Mouse (Mus musculus): ENCODE data around the gene Dscam.

Dscam gene

GRCm38 (mm10) chr16:96945468-96946302, 224.9 kb downstream of the Dscam start:
- no peak for DNase-seq (ENCODE audit: low read depth, low spot score)

GRCm38 (mm10) chr16:96943648-96944047, 226.9 kb downstream of the Dscam start:
- DNase-seq (ENCODE audit: low read depth, low spot score), result no peak

GRCm38 (mm10) chr16:96934795-96935194, 235.8 kb downstream of the Dscam start:
- DNase-seq (ENCODE audit: low read depth, low spot score), result no peak

- DNase-seq (ENCODE audit: low read depth, low spot score), result no peak
Measured at GRCm38 (mm10) chr16:96932211-96932610, 238.3 kb downstream of the Dscam start.

- DNase-seq (ENCODE audit: low read depth, low spot score), result no peak
Measured at GRCm38 (mm10) chr16:96931771-96932170, 238.8 kb downstream of the Dscam start.

DNA sequence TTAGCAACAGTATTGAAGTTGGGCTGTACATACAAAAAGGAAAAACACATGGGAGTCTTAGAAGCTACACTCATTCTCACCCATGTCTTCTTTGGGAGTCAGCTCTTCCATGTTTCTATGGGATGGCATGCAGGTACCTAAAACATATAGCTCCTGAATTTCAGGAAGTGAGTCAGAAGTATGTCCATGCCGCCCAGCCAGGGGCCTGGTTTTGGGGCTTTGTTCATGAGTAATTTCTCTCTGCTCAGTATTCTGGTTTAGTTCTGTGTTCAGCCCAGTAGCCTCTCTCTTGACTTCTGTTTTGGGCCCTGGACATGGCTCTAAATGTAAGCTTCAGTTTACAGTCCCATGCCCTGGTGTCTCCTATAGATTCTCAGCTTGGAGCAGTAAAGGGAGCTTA, 242.5 kb downstream of the Dscam start:
- DNase-seq (ENCODE audit: low read depth, low spot score), result no peak

DNA sequence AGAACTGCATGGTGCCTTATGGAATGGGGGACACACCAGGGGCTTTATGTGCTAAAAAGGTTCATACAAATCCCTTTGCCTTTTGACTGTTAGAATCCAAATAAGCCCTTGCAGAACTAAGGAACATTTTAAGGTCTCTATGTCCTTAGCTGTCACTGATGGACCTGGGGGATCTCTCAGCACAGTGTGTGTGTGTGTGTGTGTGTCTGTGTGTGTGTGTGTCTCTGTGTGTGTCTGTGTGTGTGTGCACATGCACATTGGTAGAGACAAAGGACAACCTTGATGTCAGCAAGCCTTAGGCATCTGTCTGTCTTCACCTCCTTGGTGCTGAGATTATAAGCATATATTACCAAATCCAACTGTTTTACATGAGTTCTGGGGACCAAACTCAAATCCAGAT, 243.1 kb downstream of the Dscam start:
- DNase-seq (ENCODE audit: low read depth, low spot score), result no peak

DNA sequence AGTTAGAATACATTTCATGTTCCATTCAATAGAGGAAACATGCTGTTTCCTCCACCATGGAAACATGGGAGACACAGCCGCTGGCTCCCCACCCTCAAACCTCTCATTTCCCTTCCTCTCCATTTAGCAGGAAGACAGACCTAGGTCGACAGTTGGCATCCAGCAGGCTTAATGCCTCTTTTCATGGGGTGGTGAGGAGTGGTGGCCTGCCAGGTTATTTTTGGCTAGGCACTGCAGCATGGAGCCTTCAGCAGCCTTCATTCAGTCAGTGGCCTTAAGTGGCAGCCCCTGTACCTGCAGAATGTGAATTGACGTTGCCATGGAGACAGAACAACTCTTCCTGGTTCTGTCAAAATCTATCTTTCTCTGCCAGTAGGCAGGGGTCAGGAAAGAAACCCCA, 243.6 kb downstream of the Dscam start:
- no peak for DNase-seq (ENCODE audit: low read depth, low spot score)

GRCm38 (mm10) chr16:96923941-96924340, 246.6 kb downstream of the Dscam start:
- peak; percentile 34 for DNase-seq (ENCODE audit: low read depth, low spot score)

- no peak for DNase-seq (ENCODE audit: low read depth, low spot score)
Measured at GRCm38 (mm10) chr16:96914495-96914894, 256.1 kb downstream of the Dscam start.

DNA sequence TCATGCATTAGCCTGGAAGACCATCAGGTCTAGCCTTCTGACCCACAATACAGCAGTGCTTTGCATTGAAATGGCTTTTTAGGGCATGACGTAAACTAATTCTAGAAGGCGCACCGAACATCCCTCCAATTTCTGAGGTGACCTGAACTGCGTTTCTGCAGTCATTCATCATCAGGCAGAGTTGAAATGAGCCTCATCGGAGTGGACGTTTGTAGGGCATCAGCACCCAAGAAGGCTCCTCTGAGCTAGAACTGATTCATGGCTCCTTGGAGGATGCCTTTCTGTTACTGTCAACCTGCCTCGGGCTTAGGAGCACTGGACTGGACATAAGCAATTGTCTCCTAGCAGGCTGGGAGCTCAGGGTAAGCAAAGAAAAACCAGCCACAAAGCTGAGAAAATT, 257.7 kb downstream of the Dscam start:
- no peak for DNase-seq (ENCODE audit: low read depth, low spot score)

- DNase-seq (ENCODE audit: low read depth, low spot score), result no peak
Measured at GRCm38 (mm10) chr16:96912103-96912502, 258.4 kb downstream of the Dscam start.

DNA sequence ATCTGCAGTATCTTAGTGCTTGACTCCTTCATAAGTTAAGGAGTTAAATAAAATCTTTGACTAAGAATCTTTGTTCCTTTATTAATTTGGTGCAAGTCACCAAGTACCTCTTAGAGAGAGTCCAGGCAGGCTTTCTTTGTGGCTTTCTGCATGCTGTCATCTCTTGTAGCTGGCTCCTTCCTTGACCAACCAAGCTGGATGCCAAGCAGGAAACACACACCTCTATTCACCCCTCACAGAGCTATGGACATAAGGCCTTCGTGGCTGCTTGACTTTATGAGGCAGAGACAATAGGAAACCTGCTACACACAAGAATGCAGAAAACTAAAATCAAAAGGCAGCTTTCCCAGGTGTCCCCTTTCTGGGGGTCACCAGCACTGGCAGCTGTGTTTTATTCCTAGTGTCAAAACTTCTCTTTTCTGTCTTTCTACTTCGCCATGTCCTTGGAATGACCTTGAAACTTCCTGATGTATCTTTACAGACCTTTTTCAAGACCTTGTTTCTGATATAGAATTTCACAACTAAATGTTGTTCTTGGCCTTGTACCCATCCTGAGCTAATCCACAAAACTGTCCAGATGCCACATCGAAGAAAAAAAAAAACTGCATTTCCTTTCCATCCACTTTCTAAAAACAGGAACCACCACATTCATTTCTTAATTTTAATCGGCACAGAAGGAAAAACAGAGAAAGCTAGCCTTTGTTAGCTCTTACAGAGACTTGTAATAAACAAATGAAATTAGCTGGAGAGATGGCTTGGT, 260.0 kb downstream of the Dscam start:
- peak; percentile 72 for DNase-seq (ENCODE audit: low read depth, low spot score)

DNA sequence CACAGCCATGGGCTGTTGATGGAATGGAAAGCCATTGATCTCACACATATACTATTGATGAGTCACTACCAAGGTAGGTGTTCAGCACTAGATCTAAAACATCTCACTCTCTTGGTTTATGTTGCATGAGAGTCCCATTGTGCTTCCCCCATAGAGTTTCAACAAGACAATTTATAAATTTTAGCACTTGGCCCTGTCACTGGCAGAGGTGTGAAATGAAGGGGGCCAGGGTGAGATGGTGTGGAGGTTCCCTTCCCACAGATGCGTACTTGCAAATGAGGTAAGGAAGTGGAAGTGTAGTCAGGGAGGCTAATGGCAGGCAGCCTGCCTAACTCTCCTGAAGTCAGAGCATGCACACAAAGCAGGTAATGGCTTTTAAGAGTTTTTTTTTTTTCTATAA, 262.7 kb downstream of the Dscam start:
- DNase-seq (ENCODE audit: low read depth, low spot score), result no peak

DNA sequence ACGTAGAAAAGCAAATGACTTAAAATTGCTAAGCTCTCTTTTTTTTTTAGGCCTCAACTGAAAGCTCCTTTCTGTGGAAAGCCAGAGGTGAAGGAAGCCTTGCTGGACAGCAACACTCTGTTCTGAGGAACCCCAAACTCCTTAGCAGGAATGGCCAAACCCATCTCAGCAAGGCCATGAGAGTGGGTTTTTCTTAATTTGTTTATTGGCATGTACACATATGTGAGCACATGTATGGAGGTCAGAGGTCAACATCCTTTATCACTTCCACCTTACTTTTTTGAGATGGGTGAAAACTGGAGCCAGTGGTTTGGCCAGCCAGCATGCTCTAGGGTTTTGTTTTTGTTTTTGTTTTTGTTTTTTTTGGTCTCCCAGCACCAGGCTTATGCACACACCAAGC, 263.5 kb downstream of the Dscam start:
- DNase-seq (ENCODE audit: low read depth, low spot score), result no peak

- DNase-seq (ENCODE audit: low read depth, low spot score), result no peak
Measured at GRCm38 (mm10) chr16:96906630-96907029, 263.9 kb downstream of the Dscam start.

DNA sequence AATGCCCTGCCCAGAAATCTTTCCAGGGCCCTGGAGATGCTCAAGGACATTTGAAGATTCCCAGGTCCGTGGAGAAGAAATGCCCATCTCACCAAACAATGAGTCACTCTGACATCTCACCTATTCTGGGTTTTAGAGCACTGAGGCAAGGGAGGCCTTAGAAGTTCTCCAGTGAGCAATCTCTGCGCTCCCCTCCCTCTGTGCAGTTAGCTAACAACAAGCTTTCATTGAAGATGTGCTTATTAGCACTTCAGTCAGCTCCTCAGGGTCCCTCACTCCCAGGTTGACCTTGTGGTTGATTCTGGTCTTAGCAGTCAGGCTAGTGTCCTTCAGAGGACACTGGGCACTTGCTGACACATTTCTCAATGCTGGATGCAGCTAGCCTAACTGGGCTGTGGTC, 265.8 kb downstream of the Dscam start:
- no peak for DNase-seq (ENCODE audit: low read depth, low spot score)

GRCm38 (mm10) chr16:96904359-96904758, 266.2 kb downstream of the Dscam start:
- no peak for DNase-seq (ENCODE audit: low read depth, low spot score)

GRCm38 (mm10) chr16:96902596-96902995, 268.0 kb downstream of the Dscam start:
- peak; percentile 67 for DNase-seq (ENCODE audit: low read depth, low spot score)

GRCm38 (mm10) chr16:96901234-96902014, 269.1 kb downstream of the Dscam start:
- DNase-seq (ENCODE audit: low read depth, low spot score), result peak; percentile 78

GRCm38 (mm10) chr16:96899329-96899728, 271.2 kb downstream of the Dscam start:
- no peak for DNase-seq (ENCODE audit: low read depth, low spot score)

DNA sequence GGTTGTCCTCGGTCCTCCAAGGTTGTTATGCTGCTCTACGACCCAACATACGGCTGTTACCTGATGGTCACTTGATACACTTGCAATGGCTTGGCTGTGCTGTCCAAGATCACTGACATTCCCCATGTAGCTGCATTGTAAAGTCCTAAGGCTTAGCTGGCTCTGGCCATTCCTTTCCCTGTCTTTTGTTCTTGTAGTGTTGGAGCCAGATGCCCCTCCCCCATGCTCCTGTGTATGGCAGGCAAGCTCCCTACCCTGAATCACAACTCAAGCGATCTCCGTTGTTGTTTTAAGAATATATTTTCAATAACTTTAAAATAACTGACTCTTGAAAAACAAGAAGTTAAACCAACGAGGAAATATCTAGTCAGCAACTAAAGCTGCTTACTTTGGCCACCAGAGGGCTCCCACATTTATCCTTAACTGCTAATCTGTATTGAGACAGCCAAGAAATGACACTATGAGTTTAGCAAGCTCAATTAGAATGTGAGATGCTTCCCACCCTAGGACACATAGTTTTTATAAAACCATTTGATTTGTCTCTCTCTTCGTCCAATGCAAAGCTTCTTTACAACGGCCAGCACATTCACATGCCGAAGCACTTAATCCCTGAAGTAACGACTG, 273.9 kb downstream of the Dscam start:
- peak; percentile 72 for DNase-seq (ENCODE audit: low read depth, low spot score)

All from 3T3-L1 (cell line).